Mouse (Mus musculus) heart, embryonic 12.5 days (tissue): ENCODE measurements around the gene Isy1. TPM values are rescaled to one million over a fixed set of nuclear protein-coding genes. Genes with fewer than 3 reads are reported as not detected.

Experiments used
- ATAC-seq: fragments of 200-750 bp; cut with Nextera tagmentation; 2 replicates; pipeline ENCODE4 v1.8.0; 2017; ENCODE audit warnings: moderate TSS enrichment, moderate library complexity; ENCODE audit not compliant: insufficient number of reproducible peaks, low FRiP score
- H3K27ac ChIP-seq: fragments of 300-500 bp; sonication (generic); 2 replicates; pipeline ENCODE4 v1.5.1; 2016; ENCODE audit warnings: mild to moderate bottlenecking, moderate library complexity; ENCODE audit not compliant: poor library complexity, severe bottlenecking
- H3K27me3 ChIP-seq: fragments of 300-500 bp; sonication (generic); replicated peaks from 2 replicates; pipeline ENCODE4 v1.6.1; 2016; ENCODE audit warnings: mild to moderate bottlenecking, moderate library complexity
- H3K36me3 ChIP-seq: fragments of 300-500 bp; sonication (generic); 2 replicates; pipeline ENCODE4 v1.6.1; 2016; ENCODE audit warnings: mild to moderate bottlenecking, moderate library complexity
- H3K4me1 ChIP-seq: fragments of 300-500 bp; sonication (generic); replicated peaks from 2 replicates; pipeline ENCODE4 v1.6.1; 2016; ENCODE audit warnings: mild to moderate bottlenecking
- H3K4me2 ChIP-seq: fragments of 300-500 bp; sonication (generic); 2 replicates; pipeline ENCODE4 v1.6.1; 2016; ENCODE audit warnings: mild to moderate bottlenecking, moderate library complexity
- H3K4me3 ChIP-seq: fragments of 300-500 bp; sonication (generic); 2 replicates; pipeline ENCODE4 v1.5.1; 2016; ENCODE audit warnings: mild to moderate bottlenecking
- H3K9ac ChIP-seq: fragments of 300-500 bp; sonication (generic); 2 replicates; pipeline ENCODE4 v1.6.1; 2016; ENCODE audit warnings: mild to moderate bottlenecking, moderate library complexity
- H3K9me3 ChIP-seq: fragments of 300-500 bp; sonication (generic); replicated peaks from 2 replicates; pipeline ENCODE4 v1.6.1; 2016; ENCODE audit warnings: mild to moderate bottlenecking, moderate library complexity
- WGBS: fragments of 180-500 bp; shearing (Covaris S2); methylation state at CpG from one replicate; pipeline ENCODE4 v1.1.7; 2016; 5-methylcytosine and 5-hydroxymethylcytosine counted together
- polyA plus RNA-seq: library from polyadenylated mRNA; unstranded; fragments of >200 nt; fragmentation: Nextera tagmentation; extraction: Ambion mirVana; gene quantifications from 2 replicates; pipeline ENCODE4 v1.2.1, GENCODE M21; 2016

Isy1 gene
- polyA plus RNA-seq, 1 experiment from 2014 or later, result 29.1 TPM

GRCm38 (mm10) chr6:87788266-87788895, 50.2 kb downstream of the Isy1 start:
- Histone ChIP-seq H3K4me2 (no peak overlapping the region), H3K4me1 (peaks cover 28% of the 10 kb centered on the region), H3K4me3 (no peak overlapping the region), H3K27ac (no peak overlapping the region), H3K36me3 (peaks cover 11% of the 10 kb centered on the region; the same call in 1 of the 2 replicates), H3K9me3 (no peaks in the 10 kb centered on the region), H3K27me3 (no peaks in the 10 kb centered on the region), H3K9ac (no peak overlapping the region)
- WGBS, result 91% methylated on average over 9 of the region's 9 CpGs
- ATAC-seq, result no peak

- no peak for ATAC-seq
- Histone ChIP-seq H3K36me3 (peaks cover 6% of the 10 kb centered on the region; the same call in 1 of the 2 replicates), H3K27ac (no peak overlapping the region), H3K4me3 (no peak overlapping the region), H3K27me3 (no peaks in the 10 kb centered on the region), H3K9ac (no peak overlapping the region), H3K4me2 (no peak overlapping the region), H3K4me1 (peaks cover 28% of the 10 kb centered on the region), H3K9me3 (no peaks in the 10 kb centered on the region)
- WGBS, result 69% methylated on average over 6 of the region's 6 CpGs
Measured at GRCm38 (mm10) chr6:87787108-87787890, 51.3 kb downstream of the Isy1 start.

GRCm38 (mm10) chr6:87786621-87787020, 52.0 kb downstream of the Isy1 start:
- no peak for ATAC-seq
- Histone ChIP-seq H3K4me1 (peaks cover 28% of the 10 kb centered on the region), H3K27ac (no peak overlapping the region), H3K9me3 (no peaks in the 10 kb centered on the region), H3K4me2 (no peak overlapping the region), H3K9ac (no peak overlapping the region), H3K4me3 (no peak overlapping the region), H3K27me3 (no peaks in the 10 kb centered on the region), H3K36me3 (no peaks in the 10 kb centered on the region)
- 79% methylated on average over 5 of the region's 5 CpGs for WGBS

GRCm38 (mm10) chr6:87784033-87784432, 54.6 kb downstream of the Isy1 start:
- ATAC-seq, result no peak
- Histone ChIP-seq H3K4me2 (no peak overlapping the region), H3K27ac (no peak overlapping the region), H3K27me3 (no peaks in the 10 kb centered on the region), H3K36me3 (no peaks in the 10 kb centered on the region), H3K9me3 (no peaks in the 10 kb centered on the region), H3K4me3 (no peak overlapping the region), H3K4me1 (peaks cover 4% of the 10 kb centered on the region), H3K9ac (no peak overlapping the region)
- WGBS, result 51% methylated on average over 8 of the region's 8 CpGs

- Histone ChIP-seq H3K4me2 (no peak overlapping the region), H3K9me3 (no peaks in the 10 kb centered on the region), H3K27me3 (no peaks in the 10 kb centered on the region), H3K36me3 (no peaks in the 10 kb centered on the region), H3K27ac (no peak overlapping the region), H3K4me3 (no peak overlapping the region), H3K9ac (no peak overlapping the region), H3K4me1 (peaks cover 17% of the 10 kb centered on the region)
- ATAC-seq, result no peak
- WGBS, result 69% methylated on average over 10 of the region's 10 CpGs
Measured at GRCm38 (mm10) chr6:87780546-87781301, 57.9 kb downstream of the Isy1 start.

- no peaks in the 10 kb centered on the region for H3K9me3 ChIP-seq
- no peak overlapping the region for H3K4me2 ChIP-seq
- no peak overlapping the region for H3K4me3 ChIP-seq
- no peak overlapping the region for H3K27ac ChIP-seq
- no peaks in the 10 kb centered on the region for H3K27me3 ChIP-seq
- H3K36me3 ChIP-seq, result no peaks in the 10 kb centered on the region
- H3K9ac ChIP-seq, result no peak overlapping the region
- ATAC-seq, result no peak
- WGBS, result 85% methylated on average over 11 of the region's 11 CpGs
- peaks cover 17% of the 10 kb centered on the region for H3K4me1 ChIP-seq
Measured at GRCm38 (mm10) chr6:87779174-87780165, 59.1 kb downstream of the Isy1 start.

GRCm38 (mm10) chr6:87778294-87779173, 60.1 kb downstream of the Isy1 start:
- Histone ChIP-seq H3K9me3 (no peaks in the 10 kb centered on the region), H3K4me1 (peaks cover 17% of the 10 kb centered on the region), H3K4me2 (no peak overlapping the region), H3K27ac (0 out of 2 replicates have a peak overlapping the region, but pooled peaks have one; percentile 1), H3K36me3 (no peaks in the 10 kb centered on the region), H3K4me3 (no peak overlapping the region), H3K27me3 (no peaks in the 10 kb centered on the region), H3K9ac (no peak overlapping the region)
- ATAC-seq, result peak; percentile 41; the same call in 1 of the 2 replicates
- 56% methylated on average over 11 of the region's 11 CpGs for WGBS

GRCm38 (mm10) chr6:87777842-87778241, 60.8 kb downstream of the Isy1 start, which contains the start of gene Gp9:
Gene Gp9, plus strand, starts transcription at chr6:87778072.
- WGBS, result 54% methylated on average over 2 of the region's 2 CpGs
- no peak within 1 kb of the TSS for H3K9ac ChIP-seq
- H3K27me3 ChIP-seq, result no peaks in the 10 kb centered on the region
- H3K9me3 ChIP-seq, result no peaks in the 10 kb centered on the region
- no peak for ATAC-seq
- no peaks in the 10 kb centered on the region for H3K36me3 ChIP-seq
- H3K4me1 ChIP-seq, result peaks cover 17% of the 10 kb centered on the region
- H3K4me3 ChIP-seq, result no peak within 1 kb of the TSS
- no peak within 1 kb of the TSS for H3K4me2 ChIP-seq
- 0 out of 2 replicates have a peak within 1 kb of the TSS, but pooled peaks have one; percentile 1 for H3K27ac ChIP-seq

- no peak for ATAC-seq
- H3K9ac ChIP-seq, result no peak overlapping the region
- no peak overlapping the region for H3K4me2 ChIP-seq
Measured at GRCm38 (mm10) chr6:87776663-87777062, 61.9 kb downstream of the Isy1 start.

More at GRCm38 (mm10) chr6:87776663-87777062, 61.9 kb downstream of the Isy1 start:
- no peak overlapping the region for H3K4me3 ChIP-seq
- no peaks in the 10 kb centered on the region for H3K36me3 ChIP-seq
- H3K4me1 ChIP-seq, result peaks cover 17% of the 10 kb centered on the region
- H3K27ac ChIP-seq, result no peak overlapping the region
- 65% methylated on average over 1 of the region's 1 CpGs for WGBS
- no peaks in the 10 kb centered on the region for H3K27me3 ChIP-seq
- no peaks in the 10 kb centered on the region for H3K9me3 ChIP-seq
